13 mouse cellular contexts compared by ENCODE assay signal in the genomic region with DNA sequence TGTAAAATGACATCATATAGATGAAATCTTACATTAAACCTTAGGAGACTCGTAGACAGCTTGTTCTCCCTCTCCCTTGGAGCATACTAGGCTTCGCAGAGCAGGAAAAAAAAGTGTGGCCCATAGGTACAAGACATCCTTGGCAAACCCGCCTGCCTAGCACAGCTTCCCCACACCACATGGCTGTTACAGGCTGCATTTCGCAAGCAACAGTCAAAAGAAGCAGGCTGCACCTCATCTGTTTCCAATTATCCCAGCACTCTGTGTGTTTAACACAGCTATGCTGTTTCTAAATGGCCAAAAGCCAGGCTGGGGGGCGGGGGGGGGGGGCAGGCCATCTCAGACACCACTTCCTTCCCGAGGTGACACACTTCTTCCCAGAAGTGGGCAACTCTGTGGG. TPM values are rescaled to one million over a fixed set of nuclear protein-coding genes. Genes with fewer than 3 reads are reported as not detected.
DNase-seq lines count a peak whose midpoint lies in the region; ATAC-seq and TF ChIP-seq lines count a peak whose summit lies in the region.
"Had no signal": no experiment of that assay in that cellular context is flagged by ENCODE, and none has a peak within 500 bp of the region (broad histone marks: within the 10 kb centered on the region; RNA-seq: fewer than 3 reads in every experiment).

No protein-coding gene starts in this region.

- no peak overlapping the region for H3K4me2 ChIP-seq in lung, postnatal 0 days (replicated peaks; ENCODE audit: low read depth, low read length)
- H3K4me2 ChIP-seq in embryonic facial prominence, embryonic 14.5 days (ENCODE audit: low read depth, low read length): no peak overlapping the region
- H3K4me2 ChIP-seq in midbrain, embryonic 14.5 days (ENCODE audit: low read length): no peak overlapping the region
- no peak overlapping the region for H3K4me2 ChIP-seq in intestine, embryonic 16.5 days (ENCODE audit: low read depth, low read length)
- H3K4me2 ChIP-seq: hindbrain, embryonic 13.5 days had no signal

- peak; percentile 89 for ATAC-seq in lung, postnatal 0 days
- ATAC-seq in embryonic facial prominence, embryonic 14.5 days (ENCODE audit: low read depth): peak; percentile 81
- peak; percentile 70 for ATAC-seq in megakaryocyte progenitor cell, adult 5-6 weeks (replicated peaks; ENCODE audit: poor library complexity)
- no peak for ATAC-seq in midbrain, embryonic 14.5 days (ENCODE audit: low FRiP score, low TSS enrichment)
- no peak for ATAC-seq in intestine, embryonic 16.5 days

- H3K9me3 ChIP-seq in lung, postnatal 0 days (ENCODE audit: low read length): no peaks in the 10 kb centered on the region
- H3K9me3 ChIP-seq in embryonic facial prominence, embryonic 14.5 days (ENCODE audit: control insufficient read depth, low read length): no peaks in the 10 kb centered on the region
- H3K9me3 ChIP-seq in midbrain, embryonic 14.5 days (ENCODE audit: control insufficient read depth, low read length): no peaks in the 10 kb centered on the region
- H3K9me3 ChIP-seq in intestine, embryonic 16.5 days (ENCODE audit: control insufficient read depth, low read length): no peaks in the 10 kb centered on the region; the same call in 1 of the 2 replicates
- H3K9me3 ChIP-seq: hindbrain, embryonic 13.5 days; midbrain, embryonic 10.5 days had no signal

- no peak for TF ChIP-seq CTCF in lung, postnatal 0 days (IDR thresholded peaks at IDR 0.05)

- H3K4me1 ChIP-seq in lung, postnatal 0 days (ENCODE audit: insufficient read depth, low read depth, low read length): 0 out of 2 replicates have a peak, but pooled peaks cover 3% of the 10 kb centered on the region
- H3K4me1 ChIP-seq in embryonic facial prominence, embryonic 14.5 days (ENCODE audit: control insufficient read depth, insufficient read depth, low read length): peaks cover 30% of the 10 kb centered on the region
- H3K4me1 ChIP-seq in midbrain, embryonic 14.5 days (ENCODE audit: control insufficient read depth, insufficient read depth, low read length): peaks cover 9% of the 10 kb centered on the region
- H3K4me1 ChIP-seq in intestine, embryonic 16.5 days (ENCODE audit: control insufficient read depth, insufficient read depth, low read length): peaks cover 6% of the 10 kb centered on the region

- no peak overlapping the region for H3K9ac ChIP-seq in lung, postnatal 0 days (replicated peaks; ENCODE audit: low read depth)
- no peak overlapping the region for H3K9ac ChIP-seq in embryonic facial prominence, embryonic 14.5 days (ENCODE audit: low read depth, low read length)
- no peak overlapping the region for H3K9ac ChIP-seq in midbrain, embryonic 14.5 days (replicated peaks; ENCODE audit: low read length)
- H3K9ac ChIP-seq in intestine, embryonic 16.5 days (ENCODE audit: low read depth, low read length): no peak overlapping the region
- H3K9ac ChIP-seq: hindbrain, embryonic 13.5 days had no signal

- peak; percentile 43; the same call in 1 of the 2 replicates for TF ChIP-seq EP300 in lung, postnatal 0 days (IDR thresholded peaks at IDR 0.05)

- H3K4me3 ChIP-seq in lung, postnatal 0 days (ENCODE audit: low read depth, low read length): no peak overlapping the region
- H3K4me3 ChIP-seq in embryonic facial prominence, embryonic 14.5 days (ENCODE audit: low read depth, low read length): no peak overlapping the region
- H3K4me3 ChIP-seq in midbrain, embryonic 14.5 days (replicated peaks; ENCODE audit: low read depth, low read length): no peak overlapping the region
- H3K4me3 ChIP-seq in intestine, embryonic 16.5 days (ENCODE audit: low read length): no peak overlapping the region
- H3K4me3 ChIP-seq: hindbrain, embryonic 13.5 days; midbrain, embryonic 10.5 days had no signal

- 21% methylated on average over 6 of the region's 6 CpGs for WGBS in lung, postnatal 0 days
- 10% methylated on average over 6 of the region's 6 CpGs for WGBS in embryonic facial prominence, embryonic 14.5 days
- WGBS in midbrain, embryonic 14.5 days: 73% methylated on average over 6 of the region's 6 CpGs
- WGBS in intestine, embryonic 16.5 days: 44% methylated on average over 6 of the region's 6 CpGs

- H3K27me3 ChIP-seq in lung, postnatal 0 days (replicated peaks; ENCODE audit: insufficient read depth, low read length): no peaks in the 10 kb centered on the region
- no peaks in the 10 kb centered on the region for H3K27me3 ChIP-seq in embryonic facial prominence, embryonic 14.5 days (replicated peaks; ENCODE audit: control insufficient read depth, insufficient read depth, low read length)
- no peaks in the 10 kb centered on the region for H3K27me3 ChIP-seq in midbrain, embryonic 14.5 days (ENCODE audit: control insufficient read depth, insufficient read depth, low read length)
- H3K27me3 ChIP-seq in intestine, embryonic 16.5 days (replicated peaks; ENCODE audit: control insufficient read depth, insufficient read depth, low read length): no peaks in the 10 kb centered on the region
- H3K27me3 ChIP-seq: CH12.LX; hindbrain, embryonic 13.5 days had no signal

- H3K27ac ChIP-seq in lung, postnatal 0 days (ENCODE audit: low read length): no peak overlapping the region
- H3K27ac ChIP-seq in embryonic facial prominence, embryonic 14.5 days (replicated peaks; ENCODE audit: low read depth, low read length): peak overlapping the region; percentile 85
- H3K27ac ChIP-seq in midbrain, embryonic 14.5 days (replicated peaks; ENCODE audit: low read depth, low read length): no peak overlapping the region
- no peak overlapping the region for H3K27ac ChIP-seq in intestine, embryonic 16.5 days (ENCODE audit: low read length)
- H3K27ac ChIP-seq: hindbrain, embryonic 13.5 days; midbrain, embryonic 10.5 days had no signal

- DNase-seq in gastrocnemius, adult 18-20 months (ENCODE audit: low spot score): peak; percentile 39
- DNase-seq in gastrocnemius, postnatal 14 days: no peak
- DNase-seq in lung, postnatal 0 days (ENCODE audit: low spot score): peak; percentile 91
- DNase-seq in lung, postnatal 14 days: no peak
- peak; percentile 97 for DNase-seq in embryonic facial prominence, embryonic 14.5 days (ENCODE audit: low spot score)
- no peak for DNase-seq in midbrain, embryonic 14.5 days
- DNase-seq: cerebellum, adult 18-20 months; kidney, postnatal 4 days had no signal

- no peaks in the 10 kb centered on the region for H3K36me3 ChIP-seq in lung, postnatal 0 days (ENCODE audit: insufficient read depth, low read length)
- H3K36me3 ChIP-seq in embryonic facial prominence, embryonic 14.5 days (ENCODE audit: control insufficient read depth, insufficient read depth, low read length): no peaks in the 10 kb centered on the region
- no peaks in the 10 kb centered on the region for H3K36me3 ChIP-seq in midbrain, embryonic 14.5 days (ENCODE audit: control insufficient read depth, insufficient read depth, low read length)
- no peaks in the 10 kb centered on the region for H3K36me3 ChIP-seq in intestine, embryonic 16.5 days (ENCODE audit: control insufficient read depth, insufficient read depth, low read length)
- H3K36me3 ChIP-seq: hindbrain, embryonic 13.5 days; midbrain, embryonic 10.5 days had no signal

- intact Hi-C loops in gastrocnemius, postnatal 14 days (cut with DNase I; ENCODE audit: low total_unique reads): no loop called here

RNA-seq across cellular contexts. Expression of gene Foxk1, which starts 20.8 kb away (rescaled TPM):
- 10 to 100 TPM; 14.5 to 16.4 TPM for total RNA-seq in gastrocnemius, adult 18-20 months (2021)
- total RNA-seq in gastrocnemius, postnatal 14 days (2021): 10 to 100 TPM; 12.2 to 14.7 TPM
- polyA plus RNA-seq in lung, postnatal 0 days (2015; fragmentation: Nextera tagmentation; extraction: Ambion mirVana): 4.3 and 5.1 TPM in 2 replicates
- 5.6 and 7.5 TPM in 2 replicates for polyA plus RNA-seq in embryonic facial prominence, embryonic 14.5 days (2014; fragmentation: Nextera tagmentation; extraction: Ambion mirVana)
- 14.1 and 18.1 TPM in 2 replicates for total RNA-seq in megakaryocyte progenitor cell, adult 5-6 weeks (2015)
- 8.4 and 8.5 TPM in 2 replicates for total RNA-seq in megakaryocyte progenitor cell, adult 5-6 weeks (2017)
- polyA plus RNA-seq in midbrain, embryonic 14.5 days (2014; fragmentation: Nextera tagmentation; extraction: Ambion mirVana): 4.2 and 4.6 TPM in 2 replicates
- 1.9 and 2.0 TPM in 2 replicates for polyA plus RNA-seq in intestine, embryonic 16.5 days (2015; fragmentation: Nextera tagmentation; extraction: Ambion mirVana)

Comparison
In these comparisons a context has a peak if more than half of its experiments do, and no peak if none do; other contexts are left out.
1. DNase-seq: peak in gastrocnemius, adult 18-20 months (single experiment), lung, postnatal 0 days (single experiment) and embryonic facial prominence, embryonic 14.5 days (single experiment); none in gastrocnemius, postnatal 14 days (single experiment), lung, postnatal 14 days (single experiment) and midbrain, embryonic 14.5 days (single experiment).
2. ATAC-seq: peak in lung, postnatal 0 days (single experiment), embryonic facial prominence, embryonic 14.5 days (single experiment) and megakaryocyte progenitor cell, adult 5-6 weeks (single experiment); none in midbrain, embryonic 14.5 days (single experiment) and intestine, embryonic 16.5 days (single experiment).